Mouse (Mus musculus) lung, adult 2 months (tissue): ENCODE data around the gene Ppp1r35.

Experiments
- CTCF ChIP-seq: fragments of 200-500 bp; IDR thresholded peaks from 2 replicates; pipeline ENCODE4 v1.5.1; 2011; ENCODE audit warnings: mild to moderate bottlenecking, low read length, control low read depth; ENCODE audit not compliant: insufficient read depth
- POLR2A ChIP-seq: fragments of 200-500 bp; IDR thresholded peaks from 2 replicates; pipeline ENCODE4 v1.6.1; 2011; ENCODE audit warnings: low read depth, mild to moderate bottlenecking, control low read depth, low read length, borderline replicate concordance; ENCODE audit errors: extremely low read depth

DNA sequence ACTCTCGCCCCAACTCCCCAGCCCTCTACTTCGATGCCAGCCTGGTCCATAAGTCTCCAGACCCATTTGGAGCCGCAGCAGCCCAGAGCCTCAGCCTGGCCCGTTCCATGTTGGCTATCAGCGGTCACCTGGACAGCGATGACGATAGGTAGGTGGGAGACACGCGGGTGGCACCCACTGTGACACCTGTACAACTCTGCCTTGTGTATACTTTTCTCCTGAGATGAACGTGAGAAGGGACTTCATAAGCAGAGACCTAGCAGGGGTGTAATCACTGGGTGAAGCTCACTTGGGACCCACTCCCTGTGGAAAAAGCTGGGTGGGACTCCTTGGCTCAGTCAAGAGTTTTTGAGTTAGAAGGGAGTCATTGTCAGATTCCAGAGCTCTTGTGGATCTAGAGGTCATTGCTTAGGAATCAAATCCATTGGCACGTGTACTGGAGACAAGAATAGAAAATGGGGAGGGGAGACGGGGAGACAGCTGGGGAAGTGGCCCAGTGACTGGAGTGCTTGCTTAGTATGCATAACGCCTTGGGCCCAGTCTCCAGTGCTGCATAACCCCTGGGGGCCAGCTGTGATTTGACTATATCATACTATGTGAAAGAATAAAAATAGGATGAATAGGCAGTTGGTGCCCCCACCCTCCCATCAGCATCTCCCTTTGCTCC is 27.3 kb upstream of the Ppp1r35 start:
- TF ChIP-seq CTCF (no peak), POLR2A (no peak)
